Mouse (Mus musculus): ENCODE measurements around the gene Wdr25. TPM values are rescaled to one million over a fixed set of nuclear protein-coding genes. Genes with fewer than 3 reads are reported as not detected.

Gene Wdr25
- polyA plus RNA-seq, 1 experiment from 2014 or later = 8.6 TPM

DNA sequence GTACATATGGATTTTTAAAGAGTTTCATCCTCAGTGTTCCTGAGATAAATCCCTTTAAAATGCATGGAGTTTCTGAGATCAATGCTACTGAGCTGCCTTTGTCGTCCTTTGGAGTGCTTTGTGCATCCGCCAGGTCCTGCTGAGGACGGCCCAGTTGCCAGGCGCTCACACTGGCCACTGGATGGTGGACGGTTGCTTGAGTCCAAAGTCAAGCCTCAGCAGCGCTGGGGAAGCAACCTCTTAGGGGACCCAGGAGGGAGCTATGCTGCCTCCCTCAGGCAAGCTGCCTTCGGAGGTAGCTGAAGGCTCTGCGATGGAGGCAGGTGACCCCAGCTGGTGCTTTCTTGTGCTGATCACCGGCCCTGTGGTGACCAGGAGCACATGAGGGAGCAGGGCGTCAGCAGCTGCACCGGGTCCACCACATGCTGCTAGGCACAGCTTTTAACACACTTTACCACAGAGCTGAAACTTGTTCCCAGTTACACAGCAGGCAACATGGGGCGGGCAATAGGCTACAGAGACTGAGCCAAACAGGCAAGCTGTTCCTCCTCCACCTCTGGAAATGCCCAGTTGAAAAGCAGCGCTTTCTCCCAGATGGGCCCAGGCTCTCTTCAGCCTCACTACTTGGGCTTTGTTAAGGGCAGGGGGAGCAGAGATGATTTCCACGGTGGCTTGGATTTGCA lies 12.3 kb downstream of the Wdr25 start:
- Histone ChIP-seq H3K4me1 (replicated peaks; ENCODE audit: control insufficient read depth, insufficient read depth, low read length) (peaks cover 27% of the 10 kb centered on the region), H3K27ac (ENCODE audit: low read length) (peak overlapping the region; percentile 14; the same call in 1 of the 2 replicates)

DNA sequence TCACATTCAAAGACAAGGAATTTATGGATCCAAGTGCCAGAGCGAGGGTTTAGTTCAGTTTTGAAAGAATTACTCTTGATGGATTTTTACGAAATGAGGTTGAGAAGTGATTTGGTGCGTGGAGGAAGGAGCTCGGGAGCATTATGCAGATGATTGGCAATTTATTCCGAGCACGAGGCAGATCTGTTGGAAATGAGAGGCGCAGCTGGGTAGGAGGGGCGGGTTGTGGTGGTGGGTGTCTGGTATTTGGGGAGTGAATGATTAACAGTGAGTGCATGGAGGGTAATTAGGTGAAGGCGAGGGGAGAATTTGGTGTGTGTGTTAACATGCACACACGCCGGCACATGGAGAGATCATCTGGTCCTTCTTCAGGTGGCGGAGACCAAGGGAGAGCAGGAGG lies 13.0 kb downstream of the Wdr25 start:
- no peaks in the 10 kb centered on the region for H3K36me3 ChIP-seq (ENCODE audit: control insufficient read depth, insufficient read depth)
- WGBS = 29% methylated on average over 12 of the region's 12 CpGs
- H3K27me3 ChIP-seq (replicated peaks; ENCODE audit: control insufficient read depth, insufficient read depth, low read length) = no peaks in the 10 kb centered on the region
- no peak overlapping the region for H3K4me3 ChIP-seq (replicated peaks; ENCODE audit: low read length)
- peak; percentile 57 for ATAC-seq
- H3K4me1 ChIP-seq (replicated peaks; ENCODE audit: control insufficient read depth, insufficient read depth, low read length) = peaks cover 27% of the 10 kb centered on the region
- H3K27ac ChIP-seq (ENCODE audit: low read length) = no peak overlapping the region
- H3K9me3 ChIP-seq (ENCODE audit: control insufficient read depth, low read length) = no peaks in the 10 kb centered on the region
- no peak overlapping the region for H3K9ac ChIP-seq (replicated peaks; ENCODE audit: low read depth, low read length)
- no peak overlapping the region for H3K4me2 ChIP-seq (ENCODE audit: low read length)

More for the DNA sequence above, 12.3 kb downstream of the Wdr25 start:
- H3K4me3 ChIP-seq (replicated peaks; ENCODE audit: low read length) = no peak overlapping the region
- no peak overlapping the region; the same call in 1 of the 2 replicates for H3K9ac ChIP-seq (replicated peaks; ENCODE audit: low read depth, low read length)
- WGBS = 30% methylated on average over 14 of the region's 14 CpGs
- H3K36me3 ChIP-seq (ENCODE audit: control insufficient read depth, insufficient read depth) = no peaks in the 10 kb centered on the region
- no peaks in the 10 kb centered on the region for H3K9me3 ChIP-seq (ENCODE audit: control insufficient read depth, low read length)
- no peak for ATAC-seq
- H3K4me2 ChIP-seq (ENCODE audit: low read length) = no peak overlapping the region
- H3K27me3 ChIP-seq (replicated peaks; ENCODE audit: control insufficient read depth, insufficient read depth, low read length) = no peaks in the 10 kb centered on the region

DNA sequence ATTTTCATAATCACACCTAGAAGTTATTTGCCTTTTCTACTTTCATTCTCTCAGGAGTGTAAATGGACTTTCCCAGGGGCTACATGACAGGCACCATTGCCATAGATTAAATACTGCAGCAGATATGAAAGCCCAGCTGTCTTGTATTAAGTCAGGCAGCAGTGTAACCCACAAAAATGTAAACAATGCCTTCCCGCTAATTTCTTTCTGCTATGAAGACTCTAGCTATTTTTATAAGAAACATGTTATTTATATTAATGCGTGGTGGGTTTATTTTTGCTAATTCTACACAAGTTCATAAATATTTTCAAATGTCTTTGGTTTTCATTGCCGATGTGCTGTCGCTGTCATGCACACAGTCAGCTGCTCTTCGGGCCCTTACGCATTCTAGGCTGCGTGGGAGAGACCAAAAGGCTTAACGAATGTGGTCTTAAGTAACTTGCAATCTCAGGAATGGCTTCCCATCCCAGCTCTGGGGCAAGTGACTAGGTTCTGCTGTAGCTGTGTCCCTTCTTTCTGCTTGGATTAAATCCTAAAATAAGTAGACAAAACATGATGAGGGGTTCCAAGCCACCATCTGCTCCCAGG lies 16.5 kb downstream of the Wdr25 start:
- no peak overlapping the region for H3K4me2 ChIP-seq (ENCODE audit: low read length)
- H3K27me3 ChIP-seq (replicated peaks; ENCODE audit: control insufficient read depth, insufficient read depth, low read length) = no peaks in the 10 kb centered on the region
- no peak for ATAC-seq
- H3K4me1 ChIP-seq (replicated peaks; ENCODE audit: control insufficient read depth, insufficient read depth, low read length) = peaks cover 20% of the 10 kb centered on the region
- H3K9me3 ChIP-seq (ENCODE audit: control insufficient read depth, low read length) = no peaks in the 10 kb centered on the region
- no peak overlapping the region for H3K27ac ChIP-seq (ENCODE audit: low read length)
- no peak overlapping the region for H3K9ac ChIP-seq (replicated peaks; ENCODE audit: low read depth, low read length)
- H3K36me3 ChIP-seq (ENCODE audit: control insufficient read depth, insufficient read depth) = no peaks in the 10 kb centered on the region
- no peak overlapping the region for H3K4me3 ChIP-seq (replicated peaks; ENCODE audit: low read length)
- WGBS = 86% methylated on average over 8 of the region's 8 CpGs

DNA sequence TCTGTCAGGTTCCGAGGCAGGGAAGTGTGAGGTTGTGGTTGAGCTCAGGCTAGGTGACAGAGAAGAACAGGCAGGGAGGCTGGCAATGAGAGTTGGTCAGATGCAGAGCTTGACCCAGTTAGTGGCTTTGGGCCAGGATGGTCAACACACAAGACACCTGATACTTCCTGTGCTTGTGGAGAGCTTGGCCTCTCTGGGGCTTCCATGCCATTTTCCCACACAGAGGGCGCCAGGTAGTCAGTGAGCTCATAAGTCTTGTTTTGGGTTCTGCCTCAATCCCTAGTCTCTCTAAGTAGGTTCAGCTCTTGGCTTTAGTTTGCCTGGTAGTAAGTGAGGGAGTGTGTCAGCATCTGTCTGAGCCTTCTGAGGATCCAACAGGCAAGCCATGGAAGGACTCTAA lies 19.0 kb downstream of the Wdr25 start:
- no peaks in the 10 kb centered on the region for H3K27me3 ChIP-seq (replicated peaks; ENCODE audit: control insufficient read depth, insufficient read depth, low read length)
- no peak overlapping the region for H3K4me3 ChIP-seq (replicated peaks; ENCODE audit: low read length)
- H3K4me1 ChIP-seq (replicated peaks; ENCODE audit: control insufficient read depth, insufficient read depth, low read length) = peaks cover 26% of the 10 kb centered on the region
- no peaks in the 10 kb centered on the region for H3K9me3 ChIP-seq (ENCODE audit: control insufficient read depth, low read length)
- no peak for ATAC-seq
- no peak overlapping the region for H3K27ac ChIP-seq (ENCODE audit: low read length)
- H3K9ac ChIP-seq (replicated peaks; ENCODE audit: low read depth, low read length) = no peak overlapping the region
- H3K36me3 ChIP-seq (ENCODE audit: control insufficient read depth, insufficient read depth) = no peaks in the 10 kb centered on the region
- 91% methylated on average over 2 of the region's 2 CpGs for WGBS
- H3K4me2 ChIP-seq (ENCODE audit: low read length) = no peak overlapping the region

DNA sequence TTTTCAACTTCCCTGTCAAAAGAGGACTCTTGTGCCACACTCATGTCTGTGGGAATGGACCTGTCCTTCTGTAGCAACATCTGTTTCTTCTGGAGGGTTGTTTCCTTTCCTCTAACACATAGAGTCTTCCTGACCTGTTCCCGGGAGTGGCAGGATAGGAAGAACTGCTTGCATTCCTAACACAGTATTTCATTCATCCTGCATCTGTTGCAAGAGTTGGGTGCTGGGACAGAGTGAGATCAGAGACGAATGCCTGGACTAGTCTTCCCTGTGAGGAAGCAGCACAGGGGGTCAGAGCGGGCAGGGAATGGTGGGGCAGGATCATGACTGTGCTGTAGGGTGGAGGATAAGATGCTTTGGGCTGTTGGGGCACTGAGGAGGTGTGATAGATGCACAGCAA lies 20.8 kb downstream of the Wdr25 start:
- peaks cover 35% of the 10 kb centered on the region for H3K4me1 ChIP-seq (replicated peaks; ENCODE audit: control insufficient read depth, insufficient read depth, low read length)
- no peak overlapping the region for H3K9ac ChIP-seq (replicated peaks; ENCODE audit: low read depth, low read length)
- H3K9me3 ChIP-seq (ENCODE audit: control insufficient read depth, low read length) = no peaks in the 10 kb centered on the region
- no peak overlapping the region for H3K4me3 ChIP-seq (replicated peaks; ENCODE audit: low read length)
- no peak for ATAC-seq
- no peaks in the 10 kb centered on the region for H3K27me3 ChIP-seq (replicated peaks; ENCODE audit: control insufficient read depth, insufficient read depth, low read length)
- H3K27ac ChIP-seq (ENCODE audit: low read length) = no peak overlapping the region
- no peak overlapping the region for H3K4me2 ChIP-seq (ENCODE audit: low read length)
- WGBS = 44% methylated on average over 3 of the region's 3 CpGs
- no peaks in the 10 kb centered on the region for H3K36me3 ChIP-seq (ENCODE audit: control insufficient read depth, insufficient read depth)

DNA sequence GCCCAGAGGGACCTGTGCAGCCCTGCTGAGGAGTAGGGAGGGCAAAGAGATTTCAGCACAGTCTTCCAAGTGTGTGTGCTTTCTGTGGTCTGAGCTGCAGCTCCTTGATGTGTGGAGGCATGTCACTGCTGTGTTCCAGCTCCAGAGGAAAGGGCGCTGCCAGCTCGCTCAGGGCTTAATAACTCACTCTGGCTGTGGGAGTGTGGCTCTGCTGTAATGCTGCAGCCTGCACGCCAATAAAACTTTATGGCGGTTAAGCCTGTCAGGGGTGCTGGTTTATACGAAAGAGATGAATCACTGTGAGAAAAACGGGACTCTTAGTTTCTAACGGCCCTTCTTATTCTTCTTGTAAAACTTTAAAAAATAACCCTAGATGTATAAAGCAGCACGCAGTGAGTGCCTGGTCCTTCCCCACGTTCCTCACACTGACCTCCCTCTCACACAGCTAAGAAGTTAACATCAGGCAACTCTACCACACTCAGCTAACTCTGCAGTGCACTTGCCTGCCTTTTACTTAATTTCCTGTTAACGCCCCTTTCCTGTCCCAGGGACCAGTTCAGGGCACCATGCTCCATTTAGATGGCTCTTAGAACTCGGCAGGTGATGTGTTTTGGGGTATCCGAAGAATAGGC lies 21.4 kb downstream of the Wdr25 start:
- H3K27me3 ChIP-seq (replicated peaks; ENCODE audit: control insufficient read depth, insufficient read depth, low read length) = no peaks in the 10 kb centered on the region
- no peak overlapping the region for H3K9ac ChIP-seq (replicated peaks; ENCODE audit: low read depth, low read length)
- H3K4me2 ChIP-seq (ENCODE audit: low read length) = no peak overlapping the region
- ATAC-seq = no peak
- H3K4me1 ChIP-seq (replicated peaks; ENCODE audit: control insufficient read depth, insufficient read depth, low read length) = peaks cover 35% of the 10 kb centered on the region
- no peak overlapping the region for H3K27ac ChIP-seq (ENCODE audit: low read length)
- no peak overlapping the region for H3K4me3 ChIP-seq (replicated peaks; ENCODE audit: low read length)
- H3K36me3 ChIP-seq (ENCODE audit: control insufficient read depth, insufficient read depth) = no peaks in the 10 kb centered on the region
- H3K9me3 ChIP-seq (ENCODE audit: control insufficient read depth, low read length) = no peaks in the 10 kb centered on the region
- WGBS = 59% methylated on average over 12 of the region's 12 CpGs

DNA sequence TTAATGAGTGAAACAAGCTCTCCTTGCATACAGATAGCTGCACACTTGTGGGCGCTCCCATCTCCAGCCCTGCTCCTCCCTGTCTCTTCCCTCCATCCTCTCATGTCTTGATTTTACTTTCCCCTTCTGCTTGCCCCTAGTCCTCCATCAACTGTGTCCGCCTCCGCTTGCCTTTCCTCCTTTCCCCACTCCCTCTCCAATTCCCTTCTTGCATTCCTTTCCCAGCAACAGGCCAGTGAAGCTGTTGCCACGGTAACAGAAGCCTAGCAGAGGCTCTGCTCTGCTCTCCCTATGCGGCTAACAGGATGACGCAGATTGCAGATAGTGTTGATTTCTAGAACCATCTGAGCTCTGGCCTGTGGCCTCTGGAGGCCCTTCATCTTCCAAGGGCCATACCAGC lies 22.5 kb downstream of the Wdr25 start:
- Histone ChIP-seq H3K9ac (replicated peaks; ENCODE audit: low read depth, low read length) (no peak overlapping the region), H3K27ac (ENCODE audit: low read length) (no peak overlapping the region), H3K27me3 (replicated peaks; ENCODE audit: control insufficient read depth, insufficient read depth, low read length) (no peaks in the 10 kb centered on the region), H3K4me3 (replicated peaks; ENCODE audit: low read length) (no peak overlapping the region), H3K9me3 (ENCODE audit: control insufficient read depth, low read length) (no peaks in the 10 kb centered on the region), H3K4me2 (ENCODE audit: low read length) (no peak overlapping the region), H3K36me3 (ENCODE audit: control insufficient read depth, insufficient read depth) (no peaks in the 10 kb centered on the region), H3K4me1 (replicated peaks; ENCODE audit: control insufficient read depth, insufficient read depth, low read length) (peaks cover 35% of the 10 kb centered on the region)
- WGBS = 9% methylated on average over 6 of the region's 6 CpGs
- ATAC-seq = peak; percentile 79

DNA sequence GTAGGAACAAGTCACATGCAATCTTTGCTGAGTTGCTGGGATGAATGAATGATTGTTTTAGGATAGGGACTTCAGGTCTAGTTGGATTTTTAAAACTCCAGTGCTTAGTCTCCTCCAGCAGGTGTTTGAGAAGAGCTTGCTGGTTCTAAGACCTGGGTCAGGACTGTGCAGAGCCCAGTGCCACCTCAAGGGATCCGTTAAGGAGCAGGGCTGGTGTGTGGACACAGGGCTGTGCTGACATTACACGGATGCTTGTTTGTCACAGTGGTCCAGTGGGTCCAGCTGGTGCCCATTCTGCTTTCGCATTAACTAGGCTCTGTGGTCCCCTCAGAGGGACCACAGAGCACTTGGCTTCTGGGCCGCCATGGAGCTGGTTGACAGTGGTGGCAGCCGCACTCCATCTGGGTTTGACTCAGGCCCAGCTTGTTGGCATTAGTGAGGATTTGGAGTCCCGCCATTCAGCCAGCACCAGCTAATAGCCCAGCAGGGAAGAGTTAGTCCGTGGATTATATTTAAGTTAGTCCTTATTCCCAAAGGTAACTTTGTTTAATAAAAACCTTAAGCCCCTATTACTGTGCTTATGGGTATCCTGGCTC lies 23.1 kb downstream of the Wdr25 start:
- H3K9ac ChIP-seq (replicated peaks; ENCODE audit: low read depth, low read length) = no peak overlapping the region
- no peaks in the 10 kb centered on the region for H3K36me3 ChIP-seq (ENCODE audit: control insufficient read depth, insufficient read depth)
- no peak overlapping the region for H3K4me2 ChIP-seq (ENCODE audit: low read length)
- H3K4me3 ChIP-seq (replicated peaks; ENCODE audit: low read length) = no peak overlapping the region
- no peak overlapping the region for H3K27ac ChIP-seq (ENCODE audit: low read length)
- peak; percentile 76 for ATAC-seq
- no peaks in the 10 kb centered on the region for H3K9me3 ChIP-seq (ENCODE audit: control insufficient read depth, low read length)
- 22% methylated on average over 7 of the region's 7 CpGs for WGBS
- H3K4me1 ChIP-seq (replicated peaks; ENCODE audit: control insufficient read depth, insufficient read depth, low read length) = peaks cover 35% of the 10 kb centered on the region
- no peaks in the 10 kb centered on the region for H3K27me3 ChIP-seq (replicated peaks; ENCODE audit: control insufficient read depth, insufficient read depth, low read length)

DNA sequence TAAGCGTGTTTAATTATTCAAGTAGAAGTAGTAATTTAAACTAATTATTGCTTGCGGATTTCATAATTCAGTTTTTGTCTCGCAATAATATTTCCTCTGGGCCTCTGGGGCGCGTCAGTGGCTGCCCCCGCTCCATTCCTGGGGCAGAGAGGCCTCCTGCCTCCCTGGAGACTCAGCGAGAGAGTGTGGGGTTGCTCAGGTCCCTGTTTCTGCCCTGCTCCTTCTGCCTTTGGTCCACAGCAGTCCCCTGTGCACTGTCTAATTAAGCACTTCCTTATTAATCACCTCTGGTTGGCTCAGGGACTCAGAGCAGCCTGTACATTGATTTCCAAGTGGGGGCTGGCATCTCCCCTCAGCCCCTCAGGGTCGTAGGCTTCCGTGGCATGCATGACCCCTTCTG lies 24.1 kb downstream of the Wdr25 start:
- Histone ChIP-seq H3K27ac (ENCODE audit: low read length) (no peak overlapping the region), H3K27me3 (replicated peaks; ENCODE audit: control insufficient read depth, insufficient read depth, low read length) (no peaks in the 10 kb centered on the region), H3K4me1 (replicated peaks; ENCODE audit: control insufficient read depth, insufficient read depth, low read length) (peaks cover 35% of the 10 kb centered on the region), H3K36me3 (ENCODE audit: control insufficient read depth, insufficient read depth) (no peaks in the 10 kb centered on the region), H3K9me3 (ENCODE audit: control insufficient read depth, low read length) (no peaks in the 10 kb centered on the region), H3K4me2 (ENCODE audit: low read length) (no peak overlapping the region), H3K4me3 (replicated peaks; ENCODE audit: low read length) (no peak overlapping the region), H3K9ac (replicated peaks; ENCODE audit: low read depth, low read length) (no peak overlapping the region)
- no peak for ATAC-seq
- 12% methylated on average over 9 of the region's 9 CpGs for WGBS
